In the genomic region with DNA sequence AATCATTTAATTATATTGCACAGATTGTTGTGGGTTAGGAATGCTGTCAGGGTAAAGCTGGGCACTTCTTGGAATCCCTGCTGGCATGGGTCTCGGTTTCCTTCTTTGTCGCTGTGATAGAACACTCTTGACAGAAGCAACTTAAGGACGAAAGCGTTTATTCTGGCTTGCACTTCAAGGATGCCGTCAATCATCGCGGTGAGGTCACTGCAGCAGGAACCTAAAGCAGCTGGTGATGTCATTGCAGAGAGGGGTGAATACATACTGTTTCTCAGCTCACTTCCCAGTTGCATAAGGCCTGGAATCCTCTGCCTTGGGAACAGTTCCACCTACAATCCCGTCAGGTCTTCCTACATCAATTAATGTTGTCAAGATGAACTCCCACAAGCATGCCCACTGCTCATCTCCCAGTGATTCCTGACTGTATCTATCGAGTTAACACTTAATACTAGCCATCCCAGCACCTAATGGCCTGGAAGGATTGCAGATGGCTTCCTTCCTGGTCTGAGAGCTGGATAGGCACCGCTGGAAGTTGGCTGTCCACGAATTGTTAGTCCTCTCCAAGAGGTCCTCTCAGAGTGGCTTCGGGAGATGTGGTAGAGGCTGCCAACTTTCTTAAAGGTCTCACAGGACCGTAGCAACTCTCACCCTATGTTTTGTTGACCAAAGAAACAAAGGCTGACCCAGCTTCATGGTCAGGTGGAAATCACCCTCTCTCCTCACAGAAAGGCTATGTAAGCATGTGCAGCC, we compare ENCODE assay signal across 31 mouse cellular contexts.
DNase-seq lines count a peak whose midpoint lies in the region; ATAC-seq and TF ChIP-seq lines count a peak whose summit lies in the region.
"Had no signal": no experiment of that assay in that cellular context is flagged by ENCODE, and none has a peak within 500 bp of the region (broad histone marks: within the 10 kb centered on the region; RNA-seq: fewer than 3 reads in every experiment).

No protein-coding gene starts in this region.

- ATAC-seq in forebrain, embryonic 14.5 days, result no peak
- peak; percentile 60 for ATAC-seq in lung, postnatal 0 days
- ATAC-seq: forebrain, embryonic 13.5 days had no signal

- no peaks in the 10 kb centered on the region for H3K9me3 ChIP-seq in forebrain, embryonic 14.5 days (replicated peaks; ENCODE audit: control insufficient read depth, low read length)
- H3K9me3 ChIP-seq in forebrain, embryonic 10.5 days, result no peaks in the 10 kb centered on the region
- no peaks in the 10 kb centered on the region for H3K9me3 ChIP-seq in lung, postnatal 0 days (ENCODE audit: low read length)
- H3K9me3 ChIP-seq: embryonic facial prominence, embryonic 10.5 days; embryonic facial prominence, embryonic 15.5 days; forebrain, embryonic 13.5 days; heart, embryonic 13.5 days; hindbrain, embryonic 15.5 days; kidney, embryonic 15.5 days; limb, embryonic 12.5 days; liver, embryonic 15.5 days; midbrain, embryonic 12.5 days had no signal

- H3K4me1 ChIP-seq in forebrain, embryonic 14.5 days (ENCODE audit: control insufficient read depth, insufficient read depth, low read length), result 0 out of 2 replicates have a peak, but pooled peaks cover 3% of the 10 kb centered on the region
- H3K4me1 ChIP-seq in forebrain, embryonic 10.5 days, result peaks cover 46% of the 10 kb centered on the region
- no peaks in the 10 kb centered on the region; the same call in 1 of the 2 replicates for H3K4me1 ChIP-seq in lung, postnatal 0 days (ENCODE audit: insufficient read depth, low read depth, low read length)
- H3K4me1 ChIP-seq: hindbrain, embryonic 15.5 days; liver, embryonic 15.5 days had no signal

- TF ChIP-seq CTCF in lung, postnatal 0 days (IDR thresholded peaks at IDR 0.05), result no peak

- 72% methylated on average over 13 of the region's 13 CpGs for WGBS in forebrain, embryonic 14.5 days
- WGBS in forebrain, embryonic 10.5 days, result 92% methylated on average over 13 of the region's 13 CpGs
- 54% methylated on average over 13 of the region's 13 CpGs for WGBS in lung, postnatal 0 days

- H3K4me3 ChIP-seq in forebrain, embryonic 14.5 days (ENCODE audit: low read depth, low read length), result no peak overlapping the region
- no peak overlapping the region for H3K4me3 ChIP-seq in forebrain, embryonic 10.5 days
- no peak overlapping the region for H3K4me3 ChIP-seq in lung, postnatal 0 days (ENCODE audit: low read depth, low read length)
- H3K4me3 ChIP-seq: embryonic facial prominence, embryonic 10.5 days; embryonic facial prominence, embryonic 15.5 days; forebrain, embryonic 13.5 days; gastrocnemius, adult 2 months; heart, adult 2 months; heart, embryonic 13.5 days; hindbrain, embryonic 15.5 days; kidney, embryonic 15.5 days; left cerebral cortex, adult 2 months; limb, embryonic 12.5 days; liver, embryonic 15.5 days; midbrain, embryonic 12.5 days had no signal

- no peaks in the 10 kb centered on the region for H3K36me3 ChIP-seq in forebrain, embryonic 14.5 days (ENCODE audit: control insufficient read depth, insufficient read depth, low read length)
- no peaks in the 10 kb centered on the region for H3K36me3 ChIP-seq in forebrain, embryonic 10.5 days (replicated peaks)
- no peaks in the 10 kb centered on the region for H3K36me3 ChIP-seq in lung, postnatal 0 days (ENCODE audit: insufficient read depth, low read length)
- H3K36me3 ChIP-seq: embryonic facial prominence, embryonic 10.5 days; embryonic facial prominence, embryonic 15.5 days; G1E; heart, embryonic 13.5 days; hindbrain, embryonic 15.5 days; kidney, embryonic 15.5 days; limb, embryonic 12.5 days; liver, embryonic 15.5 days; midbrain, embryonic 12.5 days had no signal

- H3K4me2 ChIP-seq in forebrain, embryonic 14.5 days (ENCODE audit: low read length), result no peak overlapping the region
- H3K4me2 ChIP-seq in lung, postnatal 0 days (replicated peaks; ENCODE audit: low read depth, low read length), result no peak overlapping the region
- H3K4me2 ChIP-seq: embryonic facial prominence, embryonic 15.5 days; forebrain, embryonic 13.5 days; heart, embryonic 13.5 days; hindbrain, embryonic 15.5 days; kidney, embryonic 15.5 days; limb, embryonic 12.5 days; liver, embryonic 15.5 days; midbrain, embryonic 12.5 days had no signal

- no peak overlapping the region for H3K27ac ChIP-seq in forebrain, embryonic 14.5 days (ENCODE audit: low read depth, low read length)
- no peak overlapping the region for H3K27ac ChIP-seq in forebrain, embryonic 10.5 days
- no peak overlapping the region for H3K27ac ChIP-seq in lung, postnatal 0 days (ENCODE audit: low read length)
- H3K27ac ChIP-seq: embryonic facial prominence, embryonic 10.5 days; embryonic facial prominence, embryonic 15.5 days; forebrain, embryonic 13.5 days; gastrocnemius, adult 2 months; heart, adult 2 months; heart, embryonic 13.5 days; hindbrain, embryonic 15.5 days; kidney, embryonic 15.5 days; left cerebral cortex, adult 2 months; limb, embryonic 12.5 days; liver, embryonic 15.5 days; midbrain, embryonic 12.5 days; stomach, postnatal 0 days had no signal

- DNase-seq in forebrain, embryonic 14.5 days (ENCODE audit: low spot score), result peak; percentile 41
- DNase-seq in forebrain, embryonic 10.5 days (ENCODE audit: extremely low spot score, low spot score), result no peak
- DNase-seq in lung, postnatal 0 days (ENCODE audit: low spot score), result peak; percentile 28
- DNase-seq in lung, adult 18-20 months, result no peak
- peak; percentile 68 for DNase-seq in adrenal gland, adult 2 months
- DNase-seq in adrenal gland, postnatal 25 days, result peak; percentile 43
- no peak for DNase-seq in yolk sac, embryonic 10.5 days (ENCODE audit: low spot score)
- DNase-seq in neural tube, embryonic 10.5 days (ENCODE audit: extremely low spot score, low spot score), result no peak
- DNase-seq: cerebellum, adult 2 months; cerebellum, postnatal 25 days; gastrocnemius, adult 2 months; gastrocnemius, postnatal 36 days; heart, adult 2 months; heart, postnatal 10 days; kidney, adult 18-20 months; kidney, postnatal 25 days; right cerebral cortex, postnatal 25 days; thymus, adult 18-20 months; thymus, postnatal 25 days had no signal

- no peaks in the 10 kb centered on the region for H3K27me3 ChIP-seq in forebrain, embryonic 14.5 days (replicated peaks; ENCODE audit: control insufficient read depth, insufficient read depth, low read length)
- peaks cover 41% of the 10 kb centered on the region for H3K27me3 ChIP-seq in forebrain, embryonic 10.5 days (ENCODE audit: poor library complexity, severe bottlenecking)
- H3K27me3 ChIP-seq in lung, postnatal 0 days (replicated peaks; ENCODE audit: insufficient read depth, low read length), result no peaks in the 10 kb centered on the region
- H3K27me3 ChIP-seq: embryonic facial prominence, embryonic 15.5 days; heart, embryonic 13.5 days; hindbrain, embryonic 15.5 days; kidney, embryonic 15.5 days; limb, embryonic 12.5 days; liver, embryonic 15.5 days had no signal

- H3K9ac ChIP-seq in forebrain, embryonic 14.5 days (ENCODE audit: low read length), result no peak overlapping the region
- H3K9ac ChIP-seq in lung, postnatal 0 days (replicated peaks; ENCODE audit: low read depth), result no peak overlapping the region
- H3K9ac ChIP-seq: embryonic facial prominence, embryonic 15.5 days; forebrain, embryonic 13.5 days; heart, embryonic 13.5 days; hindbrain, embryonic 15.5 days; kidney, embryonic 15.5 days; limb, embryonic 12.5 days; liver, embryonic 15.5 days; midbrain, embryonic 12.5 days had no signal

- no peak for TF ChIP-seq EP300 in lung, postnatal 0 days (IDR thresholded peaks at IDR 0.05)

Comparison
In these comparisons a context has a peak if more than half of its experiments do, and no peak if none do; other contexts are left out.
1. DNase-seq: peak in forebrain, embryonic 14.5 days (single experiment), lung, postnatal 0 days (single experiment), adrenal gland, adult 2 months (single experiment) and adrenal gland, postnatal 25 days (single experiment); none in forebrain, embryonic 10.5 days (single experiment), lung, adult 18-20 months (0 of 2), yolk sac, embryonic 10.5 days (single experiment) and neural tube, embryonic 10.5 days (single experiment).